Mouse (Mus musculus): ENCODE results near the gene Hspd1. TPM values are rescaled to one million over a fixed set of nuclear protein-coding genes. Genes with fewer than 3 reads are reported as not detected.
"Not testable (repeated sequence)": the region's sequence is repeated elsewhere in the genome, so short reads cannot be mapped to it uniquely, and the experiment has no call there.

Hspd1 gene
- polyA plus RNA-seq, 1 experiment from 2014 or later: 240 TPM

GRCm38 (mm10) chr1:55076849-55077516 lies 11.1 kb downstream of the Hspd1 start:
- Histone ChIP-seq H3K27ac (ENCODE audit: low read depth, low read length) (no peak overlapping the region), H3K4me1 (ENCODE audit: control insufficient read depth, insufficient read depth, low read length) (no peaks in the 10 kb centered on the region), H3K4me3 (ENCODE audit: low read depth, low read length) (no peak overlapping the region), H3K9ac (ENCODE audit: low read length) (no peak overlapping the region), H3K4me2 (ENCODE audit: low read length) (no peak overlapping the region), H3K9me3 (replicated peaks; ENCODE audit: control insufficient read depth, low read length) (no peaks in the 10 kb centered on the region), H3K27me3 (replicated peaks; ENCODE audit: control insufficient read depth, insufficient read depth, low read length) (no peaks in the 10 kb centered on the region), H3K36me3 (ENCODE audit: control insufficient read depth, insufficient read depth, low read length) (peaks cover 61% of the 10 kb centered on the region)
- no peak for DNase-seq (ENCODE audit: low spot score)
- ATAC-seq: no peak
- 94% methylated on average over 2 of the region's 2 CpGs for WGBS

- H3K4me1 ChIP-seq (ENCODE audit: control insufficient read depth, insufficient read depth, low read length): no peaks in the 10 kb centered on the region
- DNase-seq (ENCODE audit: low spot score) (no peak), ATAC-seq (no peak)
- H3K9ac ChIP-seq (ENCODE audit: low read length): no peak overlapping the region
- H3K9me3 ChIP-seq (replicated peaks; ENCODE audit: control insufficient read depth, low read length): no peaks in the 10 kb centered on the region
- H3K4me3 ChIP-seq (ENCODE audit: low read depth, low read length): no peak overlapping the region
- H3K27ac ChIP-seq (ENCODE audit: low read depth, low read length): no peak overlapping the region
- H3K36me3 ChIP-seq (ENCODE audit: control insufficient read depth, insufficient read depth, low read length): peaks cover 62% of the 10 kb centered on the region
- no peak overlapping the region for H3K4me2 ChIP-seq (ENCODE audit: low read length)
- no peaks in the 10 kb centered on the region for H3K27me3 ChIP-seq (replicated peaks; ENCODE audit: control insufficient read depth, insufficient read depth, low read length)
Observed at GRCm38 (mm10) chr1:55076395-55076743, 11.7 kb downstream of the Hspd1 start.

DNA sequence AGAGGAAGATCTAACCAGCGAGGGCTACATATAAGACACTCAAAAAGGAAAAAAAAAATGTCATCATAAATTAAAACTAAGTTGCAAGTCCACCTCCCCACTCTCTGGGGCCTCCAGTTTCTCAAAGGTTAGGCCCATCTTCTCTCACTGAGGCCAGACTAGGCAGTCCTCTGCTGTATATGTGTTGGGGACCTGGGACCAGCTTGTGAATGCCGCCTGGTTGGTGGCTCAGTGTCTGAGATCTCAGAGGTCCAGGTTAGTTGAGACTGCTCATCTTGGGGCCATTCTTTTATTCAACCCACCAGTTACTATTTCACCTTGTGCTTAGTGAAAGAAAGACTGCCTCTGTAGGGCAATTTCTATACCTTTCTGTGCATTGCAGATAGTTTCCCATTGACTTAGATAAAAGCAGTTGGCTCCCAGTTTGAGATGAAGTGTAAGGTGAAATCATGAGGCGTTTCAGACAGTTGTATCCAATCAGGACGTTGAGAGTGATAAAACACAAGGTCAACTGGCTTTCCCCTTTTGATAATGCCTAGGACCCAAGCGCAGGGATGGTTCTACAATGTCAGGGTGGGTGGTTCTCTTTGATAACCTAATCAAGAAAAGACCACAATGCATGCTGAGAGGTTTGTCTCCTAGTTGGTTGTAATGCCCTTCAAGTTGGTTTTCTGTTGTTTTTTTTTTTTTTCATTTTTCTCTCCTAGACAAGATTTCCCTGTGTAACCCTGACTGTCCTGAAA lies 12.2 kb downstream of the Hspd1 start:
- no peaks in the 10 kb centered on the region for H3K4me1 ChIP-seq (ENCODE audit: control insufficient read depth, insufficient read depth, low read length)
- peaks cover 61% of the 10 kb centered on the region for H3K36me3 ChIP-seq (ENCODE audit: control insufficient read depth, insufficient read depth, low read length)
- 76% methylated on average over 5 of the region's 5 CpGs for WGBS
- no peak overlapping the region for H3K4me2 ChIP-seq (ENCODE audit: low read length)
- no peak overlapping the region for H3K4me3 ChIP-seq (ENCODE audit: low read depth, low read length)
- no peaks in the 10 kb centered on the region for H3K27me3 ChIP-seq (replicated peaks; ENCODE audit: control insufficient read depth, insufficient read depth, low read length)
- no peak overlapping the region for H3K9ac ChIP-seq (ENCODE audit: low read length)
- DNase-seq (ENCODE audit: low spot score) (no peak), ATAC-seq (no peak)
- H3K9me3 ChIP-seq (replicated peaks; ENCODE audit: control insufficient read depth, low read length): no peaks in the 10 kb centered on the region
- no peak overlapping the region for H3K27ac ChIP-seq (ENCODE audit: low read depth, low read length)

DNA sequence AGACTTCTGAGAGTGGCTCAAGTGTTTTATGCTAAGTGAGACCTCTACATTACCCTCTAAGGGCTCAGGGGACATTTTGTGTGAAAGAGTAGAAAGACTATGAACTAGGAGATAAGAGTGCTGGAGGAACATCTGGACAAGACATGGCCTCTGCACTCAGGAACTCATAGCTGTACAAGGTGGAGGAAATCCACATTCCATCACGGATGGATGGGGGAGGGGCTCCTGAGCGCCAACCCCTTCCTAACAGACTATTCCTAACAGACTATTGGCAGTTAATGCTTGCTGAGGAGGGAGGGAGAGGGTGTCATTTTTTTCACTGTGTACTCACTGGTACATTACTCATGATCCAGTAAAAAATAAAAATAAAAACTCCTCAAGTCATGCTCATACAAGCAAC lies 13.3 kb downstream of the Hspd1 start:
- H3K9me3 ChIP-seq (replicated peaks; ENCODE audit: control insufficient read depth, low read length): no peaks in the 10 kb centered on the region
- 67% methylated on average over 2 of the region's 2 CpGs for WGBS
- DNase-seq (ENCODE audit: low spot score): no peak
- H3K27ac ChIP-seq (ENCODE audit: low read depth, low read length): no peak overlapping the region
- H3K4me3 ChIP-seq (ENCODE audit: low read depth, low read length): no peak overlapping the region
- H3K9ac ChIP-seq (ENCODE audit: low read length): no peak overlapping the region
- H3K36me3 ChIP-seq (ENCODE audit: control insufficient read depth, insufficient read depth, low read length): peaks cover 59% of the 10 kb centered on the region
- H3K4me1 ChIP-seq (ENCODE audit: control insufficient read depth, insufficient read depth, low read length): no peaks in the 10 kb centered on the region
- no peaks in the 10 kb centered on the region for H3K27me3 ChIP-seq (replicated peaks; ENCODE audit: control insufficient read depth, insufficient read depth, low read length)
- H3K4me2 ChIP-seq (ENCODE audit: low read length): no peak overlapping the region
- ATAC-seq: no peak

GRCm38 (mm10) chr1:55072328-55072727 lies 15.7 kb downstream of the Hspd1 start:
- H3K4me1 ChIP-seq (ENCODE audit: control insufficient read depth, insufficient read depth, low read length); ATAC-seq; H3K27ac ChIP-seq (ENCODE audit: low read depth, low read length); DNase-seq (ENCODE audit: low spot score); H3K27me3 ChIP-seq (replicated peaks; ENCODE audit: control insufficient read depth, insufficient read depth, low read length); H3K4me2 ChIP-seq (ENCODE audit: low read length); H3K9me3 ChIP-seq (replicated peaks; ENCODE audit: control insufficient read depth, low read length); H3K4me3 ChIP-seq (ENCODE audit: low read depth, low read length); H3K9ac ChIP-seq (ENCODE audit: low read length): not testable (repeated sequence)
- H3K36me3 ChIP-seq (ENCODE audit: control insufficient read depth, insufficient read depth, low read length): peaks cover 56% of the 10 kb centered on the region

DNA sequence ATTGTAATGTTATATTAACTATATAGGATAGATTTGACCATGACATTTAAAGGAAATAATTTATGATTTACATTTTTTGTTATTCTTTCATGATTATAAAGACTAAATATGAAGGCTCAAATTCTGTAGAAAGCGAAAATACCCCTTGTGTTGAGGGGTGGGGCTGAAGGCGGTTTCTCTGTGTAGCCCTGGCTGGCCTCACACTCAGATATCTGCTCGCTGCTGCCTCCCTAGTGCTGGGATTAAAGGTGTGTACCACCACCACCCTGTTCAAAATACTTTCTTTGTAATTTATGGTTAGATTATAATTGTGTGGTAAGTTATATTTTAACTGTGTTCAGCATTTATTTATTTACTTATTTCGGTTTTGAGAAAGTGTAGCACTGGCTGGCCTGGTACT lies 26.3 kb downstream of the Hspd1 start:
- Histone ChIP-seq H3K36me3 (ENCODE audit: control insufficient read depth, insufficient read depth, low read length) (peaks cover 27% of the 10 kb centered on the region), H3K4me2 (ENCODE audit: low read length) (no peak overlapping the region), H3K27me3 (replicated peaks; ENCODE audit: control insufficient read depth, insufficient read depth, low read length) (no peaks in the 10 kb centered on the region), H3K4me3 (ENCODE audit: low read depth, low read length) (no peak overlapping the region), H3K4me1 (ENCODE audit: control insufficient read depth, insufficient read depth, low read length) (no peaks in the 10 kb centered on the region), H3K9ac (ENCODE audit: low read length) (no peak overlapping the region), H3K9me3 (replicated peaks; ENCODE audit: control insufficient read depth, low read length) (no peaks in the 10 kb centered on the region), H3K27ac (ENCODE audit: low read depth, low read length) (no peak overlapping the region)
- ATAC-seq: no peak
- DNase-seq (ENCODE audit: low spot score): no peak
- WGBS: 90% methylated on average over 4 of the region's 4 CpGs

DNA sequence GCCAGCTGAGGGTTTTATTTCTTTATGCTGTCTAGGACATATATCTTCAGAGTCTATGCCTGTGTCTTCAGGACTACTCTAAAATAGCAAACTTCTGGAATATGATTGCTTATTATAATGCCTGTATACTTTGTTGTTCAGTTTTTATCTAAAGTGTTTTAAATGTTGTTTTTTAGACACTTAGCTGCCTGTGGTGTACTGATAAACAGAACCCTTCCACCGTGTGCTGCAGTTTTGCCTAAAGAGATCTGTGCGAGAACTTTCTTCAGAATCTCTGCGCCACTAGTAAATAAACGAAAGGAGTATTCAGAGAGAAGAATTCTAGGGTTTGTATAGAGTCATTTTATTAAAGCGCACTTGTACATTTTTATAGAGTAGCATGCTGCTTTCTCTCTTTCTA lies 26.9 kb downstream of the Hspd1 start:
- WGBS: 94% methylated on average over 5 of the region's 5 CpGs
- Histone ChIP-seq H3K4me3 (ENCODE audit: low read depth, low read length) (no peak overlapping the region), H3K36me3 (ENCODE audit: control insufficient read depth, insufficient read depth, low read length) (peaks cover 21% of the 10 kb centered on the region), H3K9me3 (replicated peaks; ENCODE audit: control insufficient read depth, low read length) (no peaks in the 10 kb centered on the region), H3K9ac (ENCODE audit: low read length) (no peak overlapping the region), H3K4me2 (ENCODE audit: low read length) (no peak overlapping the region), H3K4me1 (ENCODE audit: control insufficient read depth, insufficient read depth, low read length) (no peaks in the 10 kb centered on the region), H3K27me3 (replicated peaks; ENCODE audit: control insufficient read depth, insufficient read depth, low read length) (no peaks in the 10 kb centered on the region), H3K27ac (ENCODE audit: low read depth, low read length) (no peak overlapping the region)
- no peak for DNase-seq (ENCODE audit: low spot score)
- ATAC-seq: no peak

DNA sequence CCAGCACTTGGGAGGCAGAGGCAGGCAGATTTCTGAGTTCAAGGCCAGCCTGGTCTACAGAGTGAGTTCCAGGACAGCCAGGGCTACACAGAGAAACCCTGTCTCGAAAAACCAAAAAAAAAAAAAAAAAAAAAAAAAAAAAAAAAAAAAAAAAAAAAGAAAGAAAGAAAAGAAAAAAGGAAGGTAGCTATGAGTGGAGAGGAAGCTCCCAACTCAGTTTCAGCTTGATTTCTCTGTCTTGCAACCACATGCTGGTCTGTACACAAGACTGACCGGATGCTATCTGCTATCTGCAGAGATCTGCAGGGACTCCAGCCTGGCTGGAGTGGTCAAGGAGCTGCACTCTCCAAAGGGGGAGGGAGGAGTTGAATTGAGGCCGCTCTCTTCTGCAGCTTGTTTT lies 29.7 kb downstream of the Hspd1 start:
- H3K9ac ChIP-seq (ENCODE audit: low read length); H3K36me3 ChIP-seq (ENCODE audit: control insufficient read depth, insufficient read depth, low read length); ATAC-seq; H3K27ac ChIP-seq (ENCODE audit: low read depth, low read length); H3K4me3 ChIP-seq (ENCODE audit: low read depth, low read length); H3K4me1 ChIP-seq (ENCODE audit: control insufficient read depth, insufficient read depth, low read length); DNase-seq (ENCODE audit: low spot score); H3K9me3 ChIP-seq (replicated peaks; ENCODE audit: control insufficient read depth, low read length); H3K27me3 ChIP-seq (replicated peaks; ENCODE audit: control insufficient read depth, insufficient read depth, low read length); H3K4me2 ChIP-seq (ENCODE audit: low read length): not testable (repeated sequence)
- 93% methylated on average over 2 of the region's 3 CpGs for whole genome bisulfite sequencing

DNA sequence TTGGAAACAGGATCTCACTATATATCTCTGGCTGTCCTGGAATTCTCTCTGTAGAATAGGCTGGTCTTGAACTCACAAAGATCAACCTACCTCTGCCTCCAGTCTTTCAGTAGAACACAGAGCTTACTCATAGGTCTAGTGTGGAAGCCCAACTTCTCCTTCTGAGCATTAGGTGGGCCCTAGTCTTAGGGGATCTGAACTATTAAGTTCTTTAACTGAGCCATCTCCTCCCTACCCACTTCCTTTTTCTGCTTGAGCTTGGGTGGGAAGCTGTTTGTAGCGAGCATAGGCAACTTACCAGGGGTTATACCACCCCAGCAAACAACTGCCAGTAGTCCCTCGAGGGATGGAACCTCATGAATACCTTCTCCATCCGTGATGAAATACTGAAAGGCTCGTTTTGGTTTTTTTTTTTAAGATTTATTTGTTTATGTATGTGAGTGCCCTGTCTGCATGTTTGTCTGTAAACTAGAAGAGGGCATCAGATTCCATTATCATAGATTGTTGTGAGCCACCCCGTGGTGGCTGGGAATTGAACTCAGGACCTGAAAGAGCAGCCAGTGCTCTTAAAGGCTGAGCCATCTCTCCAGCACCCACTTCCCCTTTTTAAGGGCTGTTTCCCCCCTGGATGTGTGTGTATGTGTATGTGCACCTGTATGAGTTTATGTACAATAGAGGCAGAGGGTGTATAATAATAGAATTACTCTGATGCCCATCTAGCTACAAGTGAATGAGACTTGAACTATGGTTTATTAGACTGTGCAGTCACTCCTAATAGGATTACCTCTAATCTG lies 32.5 kb downstream of the Hspd1 start:
- Histone ChIP-seq H3K9ac (ENCODE audit: low read length) (no peak overlapping the region), H3K27me3 (replicated peaks; ENCODE audit: control insufficient read depth, insufficient read depth, low read length) (no peaks in the 10 kb centered on the region), H3K4me2 (ENCODE audit: low read length) (no peak overlapping the region), H3K4me3 (ENCODE audit: low read depth, low read length) (no peak overlapping the region), H3K9me3 (replicated peaks; ENCODE audit: control insufficient read depth, low read length) (no peaks in the 10 kb centered on the region), H3K4me1 (ENCODE audit: control insufficient read depth, insufficient read depth, low read length) (peaks cover 8% of the 10 kb centered on the region), H3K27ac (ENCODE audit: low read depth, low read length) (no peak overlapping the region), H3K36me3 (ENCODE audit: control insufficient read depth, insufficient read depth, low read length) (no peaks in the 10 kb centered on the region)
- no peak for DNase-seq (ENCODE audit: low spot score)
- 82% methylated on average over 5 of the region's 5 CpGs for WGBS
- no peak for ATAC-seq

Data from forebrain, embryonic 14.5 days (tissue).